Mouse (Mus musculus) MEL (cell line): ENCODE measurements at regions not wholly inside any gene's neighbourhood (a gene's known extent, or its start where the extent isn't known, plus 50 kb on each side); places are given as distances from the start of the nearest gene placed in this dataset.

Experiments
- DNase-seq: peaks from one replicate; pipeline ENCODE4 v3.0.0; 2011; ENCODE audit warnings: low read depth, low spot score
- H3K27ac ChIP-seq: 2 replicates; pipeline ENCODE4 v1.5.1; 2012; ENCODE audit warnings: low read depth, mild to moderate bottlenecking, control low read depth, low read length, moderate library complexity; ENCODE audit not compliant: control insufficient read depth
- H3K27me3 ChIP-seq, 2 experiments: fragments of 150-350 bp in 1 of 2; sonication (generic) in 1 of 2; 2 replicates each; pipeline ENCODE4 v1.6.1; 2012; ENCODE audit warnings: low read length in 2 of 2, mild to moderate bottlenecking in 2 of 2, improper control_type of control experiment in 1 of 2, moderate library complexity in 1 of 2; ENCODE audit not compliant: insufficient read depth in 2 of 2, control insufficient read depth in 1 of 2
- H3K36me3 ChIP-seq, 2 experiments: 2 replicates each; pipeline ENCODE4 v1.6.1; 2012 to 2014; ENCODE audit warnings: low read length in 2 of 2, improper control_type of control experiment in 1 of 2, inconsistent platforms in 1 of 2, mild to moderate bottlenecking in 1 of 2; ENCODE audit not compliant: insufficient read depth in 2 of 2, control insufficient read depth in 1 of 2
- H3K4me1 ChIP-seq, 2 experiments: fragments of 150-350 bp in 1 of 2; sonication (generic) in 1 of 2; 2 replicates each; pipeline ENCODE4 v1.6.1; 2012; ENCODE audit warnings: low read length in 2 of 2, improper control_type of control experiment in 1 of 2, mild to moderate bottlenecking in 1 of 2; ENCODE audit not compliant: insufficient read depth in 2 of 2, control insufficient read depth in 1 of 2
- H3K4me3 ChIP-seq, 2 experiments: fragments of 150-350 bp in 1 of 2; sonication (generic) in 1 of 2; 2 replicates each; pipeline ENCODE4 v1.5.1; 2012; ENCODE audit warnings: low read depth in 2 of 2, low read length in 2 of 2, mild to moderate bottlenecking in 2 of 2, moderate library complexity in 2 of 2, control low read depth in 1 of 2, improper control_type of control experiment in 1 of 2; ENCODE audit not compliant: control insufficient read depth in 1 of 2, insufficient read depth in 1 of 2
- H3K79me2 ChIP-seq: 2 replicates; pipeline ENCODE4 v1.6.1; 2012; ENCODE audit warnings: mild to moderate bottlenecking, low read length, moderate library complexity; ENCODE audit not compliant: control insufficient read depth, poor library complexity, insufficient read depth
- H3K9ac ChIP-seq: 2 replicates; pipeline ENCODE4 v1.6.1; 2012; ENCODE audit warnings: low read depth, mild to moderate bottlenecking, control low read depth, low read length, moderate library complexity; ENCODE audit not compliant: control insufficient read depth, poor library complexity, severe bottlenecking
- H3K9me3 ChIP-seq: fragments of 150-350 bp; sonication (generic); replicated peaks from 2 replicates; pipeline ENCODE4 v1.6.1; 2012; ENCODE audit warnings: mild to moderate bottlenecking, low read length, improper control_type of control experiment, moderate library complexity; ENCODE audit not compliant: insufficient read depth
- BHLHE40 ChIP-seq: IDR thresholded peaks from 2 replicates; pipeline ENCODE4 v1.6.1; 2012; ENCODE audit warnings: low read depth, mild to moderate bottlenecking, inconsistent platforms, low read length, improper control_type of control experiment, borderline replicate concordance
- CHD1 ChIP-seq: IDR thresholded peaks from 2 replicates; pipeline ENCODE4 v1.6.1; 2012; ENCODE audit warnings: low read depth, mild to moderate bottlenecking, inconsistent platforms, low read length, improper control_type of control experiment
- CTCF ChIP-seq, 3 experiments: IDR thresholded peaks in 2 of 3; conservative IDR thresholded peaks in 1 of 3; 2 replicates each; pipeline ENCODE4 v1.5.1; 2011 to 2012; ENCODE audit warnings: low read length in 3 of 3, low read depth in 2 of 3, mild to moderate bottlenecking in 2 of 3, improper control_type of control experiment in 1 of 3, inconsistent platforms in 1 of 3, mixed read lengths in 1 of 3, moderate library complexity in 1 of 3; ENCODE audit not compliant: control insufficient read depth in 1 of 3, insufficient read depth in 1 of 3, poor library complexity in 1 of 3, severe bottlenecking in 1 of 3
- E2F4 ChIP-seq: IDR thresholded peaks from 2 replicates; pipeline ENCODE4 v1.6.1; 2011; ENCODE audit warnings: low read depth, low read length, improper control_type of control experiment, borderline replicate concordance
- ELF1 ChIP-seq: IDR thresholded peaks from 2 replicates; pipeline ENCODE4 v1.6.1; 2014; ENCODE audit warnings: low read depth, mild to moderate bottlenecking, inconsistent platforms, low read length, improper control_type of control experiment, moderate library complexity
- GABPA ChIP-seq: IDR thresholded peaks from 2 replicates; pipeline ENCODE4 v1.6.1; 2012; ENCODE audit warnings: low read depth, mild to moderate bottlenecking, inconsistent platforms, low read length, improper control_type of control experiment, moderate library complexity
- HCFC1 ChIP-seq: IDR thresholded peaks from 2 replicates; pipeline ENCODE4 v1.6.1; 2012; ENCODE audit warnings: low read depth, mild to moderate bottlenecking, inconsistent platforms, low read length, improper control_type of control experiment, moderate library complexity
- KAT2A ChIP-seq: conservative IDR thresholded peaks from 2 replicates; pipeline ENCODE4 v1.6.1; 2012; ENCODE audit warnings: low read depth, low read length, improper control_type of control experiment, inconsistent platforms
- MAFK ChIP-seq: IDR thresholded peaks from 2 replicates; pipeline ENCODE4 v1.6.1; 2011; ENCODE audit warnings: low read depth, mild to moderate bottlenecking, low read length, improper control_type of control experiment, borderline replicate concordance
- MAX ChIP-seq: IDR thresholded peaks from 2 replicates; pipeline ENCODE4 v1.6.1; 2011; ENCODE audit warnings: low read length, improper control_type of control experiment
- MEF2A ChIP-seq: IDR thresholded peaks from 2 replicates; pipeline ENCODE4 v1.6.1; 2014; ENCODE audit warnings: low read depth, mild to moderate bottlenecking, inconsistent platforms, low read length, improper control_type of control experiment; ENCODE audit not compliant: poor library complexity, insufficient replicate concordance, severe bottlenecking; ENCODE audit errors: extremely low read depth
- MXI1 ChIP-seq: IDR thresholded peaks from 2 replicates; pipeline ENCODE4 v1.6.1; 2011; ENCODE audit warnings: mild to moderate bottlenecking, low read depth, low read length, improper control_type of control experiment
- MYB ChIP-seq: IDR thresholded peaks from 2 replicates; pipeline ENCODE4 v1.6.1; 2011; ENCODE audit warnings: mild to moderate bottlenecking, low read depth, low read length, improper control_type of control experiment
- NELFE ChIP-seq: IDR thresholded peaks from 2 replicates; pipeline ENCODE4 v1.6.1; 2011; ENCODE audit warnings: low read depth, low read length, improper control_type of control experiment
- NRF1 ChIP-seq: IDR thresholded peaks from 2 replicates; pipeline ENCODE4 v1.6.1; 2014; ENCODE audit warnings: low read depth, mild to moderate bottlenecking, inconsistent platforms, low read length, improper control_type of control experiment, moderate library complexity; ENCODE audit not compliant: poor library complexity, insufficient read depth, severe bottlenecking
- POLR2A ChIP-seq, 2 experiments: IDR thresholded peaks; 2 replicates each; pipeline ENCODE4 v1.6.1; 2011 to 2012; ENCODE audit warnings: low read length in 2 of 2, mild to moderate bottlenecking in 2 of 2, control low read depth in 1 of 2, improper control_type of control experiment in 1 of 2, low read depth in 1 of 2, moderate library complexity in 1 of 2; ENCODE audit not compliant: control insufficient read depth in 1 of 2, insufficient read depth in 1 of 2, poor library complexity in 1 of 2
- POLR2AphosphoS2 ChIP-seq: IDR thresholded peaks from 2 replicates; pipeline ENCODE4 v1.6.1; 2011; ENCODE audit warnings: low read length, improper control_type of control experiment
- POLR2AphosphoS5 ChIP-seq: IDR thresholded peaks from 2 replicates; pipeline ENCODE4 v1.6.1; 2012; ENCODE audit warnings: low read depth, borderline replicate concordance, mild to moderate bottlenecking, inconsistent platforms, low read length, moderate library complexity, mixed read lengths
- RAD21 ChIP-seq: IDR thresholded peaks from 2 replicates; pipeline ENCODE4 v1.6.1; 2011; ENCODE audit warnings: mild to moderate bottlenecking, low read depth, low read length, improper control_type of control experiment
- SMC3 ChIP-seq: IDR thresholded peaks from 2 replicates; pipeline ENCODE4 v1.6.1; 2011; ENCODE audit warnings: low read depth, low read length, improper control_type of control experiment
- TAL1 ChIP-seq: IDR thresholded peaks from 2 replicates; pipeline ENCODE4 v1.6.1; 2012; ENCODE audit warnings: mild to moderate bottlenecking, inconsistent platforms, low read length, moderate library complexity, mixed read lengths
- TBP ChIP-seq: IDR thresholded peaks from 2 replicates; pipeline ENCODE4 v1.8.0; 2011; ENCODE audit warnings: low read depth, low read length, improper control_type of control experiment
- TCF12 ChIP-seq: IDR thresholded peaks from 2 replicates; pipeline ENCODE4 v1.6.1; 2014; ENCODE audit warnings: low read depth, mild to moderate bottlenecking, inconsistent platforms, low read length, improper control_type of control experiment, moderate library complexity
- ZC3H11A ChIP-seq: IDR thresholded peaks from 2 replicates; pipeline ENCODE4 v1.6.1; 2012; ENCODE audit warnings: low read depth, mild to moderate bottlenecking, inconsistent platforms, low read length, improper control_type of control experiment
- ZKSCAN1 ChIP-seq: IDR thresholded peaks from 2 replicates; pipeline ENCODE4 v1.6.1; 2012; ENCODE audit warnings: low read depth, mild to moderate bottlenecking, inconsistent platforms, low read length, improper control_type of control experiment, moderate library complexity
- ZMIZ1 ChIP-seq: IDR thresholded peaks from 2 replicates; pipeline ENCODE4 v1.6.1; 2012; ENCODE audit warnings: low read depth, mild to moderate bottlenecking, inconsistent platforms, low read length, improper control_type of control experiment, moderate library complexity
- ZNF384 ChIP-seq: IDR thresholded peaks from 2 replicates; pipeline ENCODE4 v1.6.1; 2012; ENCODE audit warnings: low read depth, mild to moderate bottlenecking, inconsistent platforms, low read length, improper control_type of control experiment

GRCm38 (mm10) chr14:67622911-67623310 lies 1613.9 kb upstream of the Gulo start:
- no peaks in the 10 kb centered on the region; a peak in 1 of 4 replicates for H3K27me3 ChIP-seq
- H3K36me3 ChIP-seq: no peaks in the 10 kb centered on the region
- no peaks in the 10 kb centered on the region for H3K79me2 ChIP-seq
- no peaks in the 10 kb centered on the region for H3K4me1 ChIP-seq
- no peak overlapping the region for H3K9ac ChIP-seq
- no peak for TF ChIP-seq TCF12
- TF ChIP-seq ZC3H11A: no peak
- no peak for TF ChIP-seq CHD1
- no peak for TF ChIP-seq SMC3
- TF ChIP-seq MYB: no peak
- H3K27ac ChIP-seq: no peak overlapping the region
- no peaks in the 10 kb centered on the region for H3K9me3 ChIP-seq
- no peak overlapping the region for H3K4me3 ChIP-seq
- no peak for DNase-seq

- TF ChIP-seq RAD21 (no peak), POLR2AphosphoS5 (no peak), MAX (no peak), NRF1 (no peak), GABPA (no peak)
- Histone ChIP-seq H3K79me2 (no peaks in the 10 kb centered on the region), H3K9ac (no peak overlapping the region), H3K9me3 (no peaks in the 10 kb centered on the region), H3K4me1 (no peaks in the 10 kb centered on the region), H3K36me3 (no peaks in the 10 kb centered on the region), H3K27ac (no peak overlapping the region), H3K27me3 (no peaks in the 10 kb centered on the region; a peak in 1 of 4 replicates), H3K4me3 (no peak overlapping the region)
- no peak for DNase-seq
Observed at GRCm38 (mm10) chr14:67621486-67621885, 1612.5 kb upstream of the Gulo start.

- Histone ChIP-seq H3K27ac (no peak overlapping the region), H3K36me3 (no peaks in the 10 kb centered on the region), H3K9me3 (no peaks in the 10 kb centered on the region), H3K27me3 (no peaks in the 10 kb centered on the region; a peak in 1 of 4 replicates), H3K4me3 (no peak overlapping the region), H3K4me1 (no peaks in the 10 kb centered on the region), H3K9ac (no peak overlapping the region), H3K79me2 (no peaks in the 10 kb centered on the region)
- no peak for TF ChIP-seq ZNF384
- TF ChIP-seq BHLHE40: no peak
- TF ChIP-seq E2F4: no peak
- TF ChIP-seq TAL1: no peak
- TF ChIP-seq POLR2AphosphoS2: no peak
- TF ChIP-seq ELF1: no peak
- no peak for TF ChIP-seq TBP
- no peak for TF ChIP-seq ZMIZ1
- TF ChIP-seq HCFC1: no peak
- TF ChIP-seq MXI1: no peak
- no peak for TF ChIP-seq ZKSCAN1
- no peak for TF ChIP-seq MAFK
- TF ChIP-seq GABPA: no peak
- TF ChIP-seq POLR2A (IDR thresholded peaks at IDR 0.05; ENCODE audit: control insufficient read depth in 1 of 2, insufficient read depth in 1 of 2, low read depth in 1 of 2, low read length in 2 of 2, poor library complexity in 1 of 2): no peak
- no peak for TF ChIP-seq MEF2A
- no peak for TF ChIP-seq NELFE
- TF ChIP-seq KAT2A: no peak
- TF ChIP-seq CTCF (IDR thresholded peaks at IDR 0.05 in 2 of 3, conservative IDR thresholded peaks at IDR 0.05 in 1 of 3; ENCODE audit: control insufficient read depth in 1 of 3, insufficient read depth in 1 of 3, low read depth in 2 of 3, low read length in 3 of 3, poor library complexity in 1 of 3, severe bottlenecking in 1 of 3): no peak; a peak in 1 of 6 replicates
- TF ChIP-seq SMC3: no peak
- no peak for TF ChIP-seq MAX
- DNase-seq: no peak
Observed at GRCm38 (mm10) chr14:67620854-67621476, 1612.0 kb upstream of the Gulo start.
